9 mouse cellular contexts compared by ENCODE assay signal in genomic region chr6:100792055-100792659, GRCm38 (mm10).
"Had no signal": no experiment of that assay in that cellular context is flagged by ENCODE, and none has a peak within 500 bp of the region (broad histone marks: within the 10 kb centered on the region; RNA-seq: fewer than 3 reads in every experiment).

No protein-coding gene starts in this region.

- DNase-seq: kidney, adult 9 months; kidney, postnatal 14 days; kidney, postnatal 4 days; liver; lung, adult 18-20 months; lung, postnatal 36 days; retina, postnatal 1 day; thymus, adult 2 months; thymus, postnatal 14 days had no signal
